Mouse (Mus musculus) G1E (cell line): ENCODE data around the gene Megf6.

Source experiments
- CTCF ChIP-seq: IDR thresholded peaks from 2 replicates; pipeline ENCODE4 v1.5.1; 2012; ENCODE audit warnings: low read depth, low read length, inconsistent platforms, mixed read lengths
- POLR2AphosphoS5 ChIP-seq: IDR thresholded peaks from 2 replicates; pipeline ENCODE4 v1.6.1; 2012; ENCODE audit warnings: low read depth, low read length, inconsistent platforms; ENCODE audit not compliant: insufficient replicate concordance
- TAL1 ChIP-seq: conservative IDR thresholded peaks from 2 replicates; pipeline ENCODE4 v1.6.1; 2012; ENCODE audit warnings: low read depth, low read length, inconsistent platforms, mixed read lengths

- TF ChIP-seq CTCF (no peak), POLR2AphosphoS5 (no peak), TAL1 (no peak)
Measured at GRCm38 (mm10) chr4:154228336-154228735, 57.8 kb downstream of the Megf6 start.
